Mouse (Mus musculus) heart, adult 2 months (tissue): ENCODE data around the gene Iqcg. TPM values are rescaled to one million over a fixed set of nuclear protein-coding genes. Genes with fewer than 3 reads are reported as not detected.

Source experiments
- DNase-seq, 2 experiments: peaks; one replicate each; pipeline ENCODE4 v3.0.0; 2021
- H3K27ac ChIP-seq: fragments of 200-600 bp; 2 replicates; pipeline ENCODE4 v1.8.1; 2022
- H3K27me3 ChIP-seq: fragments of 200-500 bp; 2 replicates; pipeline ENCODE4 v1.6.1; 2012; ENCODE audit warnings: mild to moderate bottlenecking, low read length, inconsistent platforms, mixed read lengths; ENCODE audit not compliant: control insufficient read depth, insufficient read depth
- H3K36me3 ChIP-seq: fragments of 200-500 bp; 2 replicates; pipeline ENCODE4 v1.6.1; 2012; ENCODE audit warnings: low read length, inconsistent platforms; ENCODE audit not compliant: control insufficient read depth, insufficient read depth
- H3K4me1 ChIP-seq: fragments of 200-500 bp; 2 replicates; pipeline ENCODE4 v1.6.1; 2011; ENCODE audit warnings: low read length; ENCODE audit not compliant: control insufficient read depth, insufficient read depth
- H3K4me3 ChIP-seq: fragments of 200-600 bp; 2 replicates; pipeline ENCODE4 v1.8.1; 2022
- H3K79me2 ChIP-seq: fragments of 200-500 bp; replicated peaks from 2 replicates; pipeline ENCODE4 v1.6.1; 2012; ENCODE audit warnings: mild to moderate bottlenecking, inconsistent platforms, low read length, moderate library complexity, mixed read lengths; ENCODE audit not compliant: control insufficient read depth, insufficient read depth
- H3K9ac ChIP-seq: fragments of 200-500 bp; 2 replicates; pipeline ENCODE4 v1.6.1; 2012; ENCODE audit warnings: low read depth, mild to moderate bottlenecking, control low read depth, inconsistent platforms, low read length, mixed read lengths
- CTCF ChIP-seq: fragments of 200-600 bp; IDR thresholded peaks from 2 replicates; pipeline ENCODE4 v1.8.1; 2022; ENCODE audit warnings: antibody characterized with exemption, mild to moderate bottlenecking, moderate library complexity
- EP300 ChIP-seq: fragments of 200-500 bp; IDR thresholded peaks from 2 replicates; pipeline ENCODE4 v1.6.1; 2011; ENCODE audit warnings: low read depth, low read length, control low read depth; ENCODE audit not compliant: insufficient read depth
- POLR2A ChIP-seq: fragments of 200-500 bp; IDR thresholded peaks from 2 replicates; pipeline ENCODE4 v1.6.1; 2011; ENCODE audit warnings: mild to moderate bottlenecking, low read depth, low read length, control low read depth; ENCODE audit not compliant: insufficient read depth
- WGBS: fragments of 180-500 bp; shearing (Covaris S2); methylation state at CpG from one replicate; pipeline ENCODE4 v1.1.7; 2018; 5-methylcytosine and 5-hydroxymethylcytosine counted together
- intact Hi-C: fragments of 180-260 bp; cut with DNase I; formaldehyde crosslinking; loops from one replicate; pipeline ENCODE4 v1.15.1; 2025
- polyA plus RNA-seq: library from polyadenylated mRNA; depleted of rRNA; stranded (reverse); fragments of >200 nt; gene quantifications from 2 replicates; pipeline ENCODE4 v1.2.3, GENCODE M21; 2012
- total RNA-seq, 2 experiments: library from RNA; stranded (reverse); gene quantifications; 2 replicates each; pipeline ENCODE4 v1.2.3; 2021

The Iqcg gene
- total and polyA plus RNA-seq, 3 experiments: 0.25 to 0.84 (median 0.57) TPM

GRCm38 (mm10) chr16:33023750-33024149 lies 32.3 kb downstream of the Iqcg start:
- no peak for TF ChIP-seq POLR2A
- TF ChIP-seq EP300: peak; percentile 86; the same call in 1 of the 2 replicates
- no peak overlapping the region for H3K4me3 ChIP-seq

GRCm38 (mm10) chr16:33021381-33021780 lies 34.6 kb downstream of the Iqcg start:
- no peaks in the 10 kb centered on the region for H3K36me3 ChIP-seq
- intact Hi-C loops: loop anchor here (5.0 to 10.0 kb wide), 3 partner anchors 136 to 307 kb away; partner anchors contain the start of gene Smbd1
- WGBS: 46% methylated on average over 3 of the region's 3 CpGs
- H3K9ac ChIP-seq: no peak overlapping the region
- DNase-seq: no peak
- H3K4me1 ChIP-seq: no peaks in the 10 kb centered on the region
- no peak overlapping the region for H3K27ac ChIP-seq
- H3K27me3 ChIP-seq: no peaks in the 10 kb centered on the region
- TF ChIP-seq POLR2A: no peak
- no peak for TF ChIP-seq EP300
- TF ChIP-seq CTCF: no peak
- no peaks in the 10 kb centered on the region for H3K79me2 ChIP-seq
- H3K4me3 ChIP-seq: no peak overlapping the region

More at GRCm38 (mm10) chr16:33023750-33024149, 32.3 kb downstream of the Iqcg start:
- H3K4me1 ChIP-seq: no peaks in the 10 kb centered on the region
- no peaks in the 10 kb centered on the region for H3K36me3 ChIP-seq
- intact Hi-C loops: loop anchor here (5.0 to 10.0 kb wide), 3 partner anchors 134 to 309 kb away; partner anchors contain the start of gene Smbd1
- H3K27ac ChIP-seq: no peak overlapping the region
- peak; percentile 79 to 85 for DNase-seq
- H3K9ac ChIP-seq: no peak overlapping the region
- WGBS: 2% methylated on average over 4 of the region's 4 CpGs
- no peaks in the 10 kb centered on the region for H3K27me3 ChIP-seq
- H3K79me2 ChIP-seq: no peaks in the 10 kb centered on the region

GRCm38 (mm10) chr16:33019117-33019770 lies 36.8 kb downstream of the Iqcg start:
- H3K79me2 ChIP-seq: no peaks in the 10 kb centered on the region
- H3K4me1 ChIP-seq: no peaks in the 10 kb centered on the region
- no peak overlapping the region for H3K4me3 ChIP-seq
- H3K27me3 ChIP-seq: no peaks in the 10 kb centered on the region
- no peaks in the 10 kb centered on the region for H3K36me3 ChIP-seq
- intact Hi-C loops: no loop called here
- no peak overlapping the region for H3K27ac ChIP-seq
- WGBS: 75% methylated on average over 21 of the region's 21 CpGs
- no peak for TF ChIP-seq CTCF
- no peak for TF ChIP-seq EP300
- no peak for TF ChIP-seq POLR2A
- no peak for DNase-seq
- H3K9ac ChIP-seq: no peak overlapping the region

GRCm38 (mm10) chr16:33017677-33018349 lies 38.2 kb downstream of the Iqcg start:
- Histone ChIP-seq H3K27ac (no peak overlapping the region), H3K36me3 (no peaks in the 10 kb centered on the region), H3K79me2 (no peaks in the 10 kb centered on the region), H3K27me3 (no peaks in the 10 kb centered on the region), H3K4me1 (no peaks in the 10 kb centered on the region), H3K4me3 (no peak overlapping the region), H3K9ac (no peak overlapping the region)
- TF ChIP-seq CTCF: no peak
- no peak for TF ChIP-seq POLR2A
- no peak for TF ChIP-seq EP300
- DNase-seq: no peak
- intact Hi-C loops: no loop called here
- 90% methylated on average over 5 of the region's 5 CpGs for WGBS

GRCm38 (mm10) chr16:33015986-33016385 lies 40.0 kb downstream of the Iqcg start:
- H3K27ac ChIP-seq: no peak overlapping the region
- H3K36me3 ChIP-seq: no peaks in the 10 kb centered on the region
- no peak for TF ChIP-seq EP300
- no peak for TF ChIP-seq CTCF
- TF ChIP-seq POLR2A: no peak
- no peaks in the 10 kb centered on the region for H3K79me2 ChIP-seq
- H3K9ac ChIP-seq: no peak overlapping the region
- 72% methylated on average over 2 of the region's 2 CpGs for WGBS
- H3K4me1 ChIP-seq: no peaks in the 10 kb centered on the region
- H3K27me3 ChIP-seq: no peaks in the 10 kb centered on the region
- DNase-seq: no peak
- H3K4me3 ChIP-seq: no peak overlapping the region
- intact Hi-C loops: no loop called here

GRCm38 (mm10) chr16:33015396-33015907 lies 40.6 kb downstream of the Iqcg start:
- H3K79me2 ChIP-seq: no peaks in the 10 kb centered on the region
- 91% methylated on average over 3 of the region's 3 CpGs for WGBS
- no peaks in the 10 kb centered on the region for H3K4me1 ChIP-seq
- TF ChIP-seq EP300 (no peak), POLR2A (no peak), CTCF (no peak)
- intact Hi-C loops: no loop called here
- no peak for DNase-seq
- no peak overlapping the region for H3K27ac ChIP-seq
- no peak overlapping the region for H3K4me3 ChIP-seq
- no peaks in the 10 kb centered on the region for H3K36me3 ChIP-seq
- H3K9ac ChIP-seq: no peak overlapping the region
- H3K27me3 ChIP-seq: no peaks in the 10 kb centered on the region
